Mouse (Mus musculus): ENCODE measurements around the gene Mrpl16. TPM values are rescaled to one million over a fixed set of nuclear protein-coding genes. Genes with fewer than 3 reads are reported as not detected.

The Mrpl16 gene
- polyA plus RNA-seq, 1 experiment from 2014 or later: 56.0 TPM

GRCm38 (mm10) chr19:11765059-11765458 is 5.1 kb upstream of the Mrpl16 start:
- Histone ChIP-seq H3K27ac (replicated peaks; ENCODE audit: low read depth, low read length) (no peak overlapping the region), H3K4me3 (replicated peaks; ENCODE audit: low read depth, low read length) (no peak overlapping the region), H3K9me3 (ENCODE audit: control insufficient read depth, low read length) (no peaks in the 10 kb centered on the region), H3K27me3 (ENCODE audit: control insufficient read depth, insufficient read depth, low read length) (no peaks in the 10 kb centered on the region), H3K36me3 (ENCODE audit: control insufficient read depth, insufficient read depth, low read length) (no peaks in the 10 kb centered on the region), H3K9ac (replicated peaks; ENCODE audit: low read length) (no peak overlapping the region), H3K4me1 (ENCODE audit: control insufficient read depth, insufficient read depth, low read length) (no peaks in the 10 kb centered on the region), H3K4me2 (ENCODE audit: low read length) (no peak overlapping the region)
- no peak for ATAC-seq (ENCODE audit: low FRiP score, low TSS enrichment)
- no peak for DNase-seq
- 83% methylated on average over 3 of the region's 3 CpGs for WGBS

- WGBS: 69% methylated on average over 4 of the region's 4 CpGs
- no peaks in the 10 kb centered on the region for H3K36me3 ChIP-seq (ENCODE audit: control insufficient read depth, insufficient read depth, low read length)
- ATAC-seq (ENCODE audit: low FRiP score, low TSS enrichment): no peak
- no peak overlapping the region for H3K9ac ChIP-seq (replicated peaks; ENCODE audit: low read length)
- no peak for DNase-seq
- H3K9me3 ChIP-seq (ENCODE audit: control insufficient read depth, low read length): no peaks in the 10 kb centered on the region
- H3K27ac ChIP-seq (replicated peaks; ENCODE audit: low read depth, low read length): no peak overlapping the region
- H3K4me2 ChIP-seq (ENCODE audit: low read length): no peak overlapping the region
- H3K27me3 ChIP-seq (ENCODE audit: control insufficient read depth, insufficient read depth, low read length): no peaks in the 10 kb centered on the region
- H3K4me1 ChIP-seq (ENCODE audit: control insufficient read depth, insufficient read depth, low read length): peaks cover 8% of the 10 kb centered on the region
- H3K4me3 ChIP-seq (replicated peaks; ENCODE audit: low read depth, low read length): no peak overlapping the region
These were observed 3.8 kb upstream of the Mrpl16 start for GRCm38 (mm10) chr19:11766413-11766812.

GRCm38 (mm10) chr19:11768163-11768562 is 2.0 kb upstream of the Mrpl16 start:
- peaks cover 8% of the 10 kb centered on the region for H3K4me1 ChIP-seq (ENCODE audit: control insufficient read depth, insufficient read depth, low read length)
- no peaks in the 10 kb centered on the region for H3K27me3 ChIP-seq (ENCODE audit: control insufficient read depth, insufficient read depth, low read length)
- no peaks in the 10 kb centered on the region for H3K9me3 ChIP-seq (ENCODE audit: control insufficient read depth, low read length)
- no peak overlapping the region for H3K27ac ChIP-seq (replicated peaks; ENCODE audit: low read depth, low read length)
- peaks cover 6% of the 10 kb centered on the region for H3K36me3 ChIP-seq (ENCODE audit: control insufficient read depth, insufficient read depth, low read length)
- no peak for ATAC-seq (ENCODE audit: low FRiP score, low TSS enrichment)
- DNase-seq: peak; percentile 79
- no peak overlapping the region for H3K4me3 ChIP-seq (replicated peaks; ENCODE audit: low read depth, low read length)
- WGBS: 12% methylated on average over 3 of the region's 3 CpGs
- H3K4me2 ChIP-seq (ENCODE audit: low read length): no peak overlapping the region
- H3K9ac ChIP-seq (replicated peaks; ENCODE audit: low read length): no peak overlapping the region

- Histone ChIP-seq H3K9me3 (ENCODE audit: control insufficient read depth, low read length) (no peaks in the 10 kb centered on the region), H3K27ac (replicated peaks; ENCODE audit: low read depth, low read length) (no peak overlapping the region), H3K27me3 (ENCODE audit: control insufficient read depth, insufficient read depth, low read length) (no peaks in the 10 kb centered on the region), H3K4me3 (replicated peaks; ENCODE audit: low read depth, low read length) (peak overlapping the region; percentile 54; the same call in 1 of the 2 replicates), H3K36me3 (ENCODE audit: control insufficient read depth, insufficient read depth, low read length) (peaks cover 17% of the 10 kb centered on the region), H3K4me1 (ENCODE audit: control insufficient read depth, insufficient read depth, low read length) (peaks cover 8% of the 10 kb centered on the region), H3K4me2 (ENCODE audit: low read length) (peak overlapping the region; percentile 69), H3K9ac (replicated peaks; ENCODE audit: low read length) (no peak overlapping the region)
- 89% methylated on average over 5 of the region's 5 CpGs for WGBS
- ATAC-seq (ENCODE audit: low FRiP score, low TSS enrichment) (peak; percentile 53; the same call in 1 of the 2 replicates), DNase-seq (no peak)
These were observed 802 bp upstream of the Mrpl16 start for GRCm38 (mm10) chr19:11769257-11769920.

- Histone ChIP-seq H3K4me3 (replicated peaks; ENCODE audit: low read depth, low read length) (no peak overlapping the region), H3K27me3 (ENCODE audit: control insufficient read depth, insufficient read depth, low read length) (no peaks in the 10 kb centered on the region), H3K27ac (replicated peaks; ENCODE audit: low read depth, low read length) (no peak overlapping the region), H3K9me3 (ENCODE audit: control insufficient read depth, low read length) (no peaks in the 10 kb centered on the region), H3K4me1 (ENCODE audit: control insufficient read depth, insufficient read depth, low read length) (no peaks in the 10 kb centered on the region), H3K36me3 (ENCODE audit: control insufficient read depth, insufficient read depth, low read length) (peaks cover 44% of the 10 kb centered on the region), H3K9ac (replicated peaks; ENCODE audit: low read length) (no peak overlapping the region), H3K4me2 (ENCODE audit: low read length) (no peak overlapping the region)
- peak; percentile 87 for DNase-seq
- no peak; the same call in 1 of the 2 replicates for ATAC-seq (ENCODE audit: low FRiP score, low TSS enrichment)
- 57% methylated on average over 7 of the region's 7 CpGs for WGBS
These were observed 7.1 kb downstream of the Mrpl16 start for GRCm38 (mm10) chr19:11777191-11777865.

- Histone ChIP-seq H3K27me3 (ENCODE audit: control insufficient read depth, insufficient read depth, low read length) (no peaks in the 10 kb centered on the region), H3K9me3 (ENCODE audit: control insufficient read depth, low read length) (no peaks in the 10 kb centered on the region), H3K4me1 (ENCODE audit: control insufficient read depth, insufficient read depth, low read length) (no peaks in the 10 kb centered on the region), H3K27ac (replicated peaks; ENCODE audit: low read depth, low read length) (no peak overlapping the region), H3K9ac (replicated peaks; ENCODE audit: low read length) (no peak overlapping the region), H3K4me3 (replicated peaks; ENCODE audit: low read depth, low read length) (no peak overlapping the region), H3K36me3 (ENCODE audit: control insufficient read depth, insufficient read depth, low read length) (peaks cover 12% of the 10 kb centered on the region), H3K4me2 (ENCODE audit: low read length) (no peak overlapping the region)
- ATAC-seq (ENCODE audit: low FRiP score, low TSS enrichment): no peak
- no peak for DNase-seq
- 94% methylated on average over 14 of the region's 14 CpGs for WGBS
These were observed 15.4 kb downstream of the Mrpl16 start for GRCm38 (mm10) chr19:11785409-11786154.

GRCm38 (mm10) chr19:11787826-11788225 is 17.6 kb downstream of the Mrpl16 start:
- Histone ChIP-seq H3K27ac (replicated peaks; ENCODE audit: low read depth, low read length) (no peak overlapping the region), H3K4me2 (ENCODE audit: low read length) (no peak overlapping the region), H3K27me3 (ENCODE audit: control insufficient read depth, insufficient read depth, low read length) (no peaks in the 10 kb centered on the region), H3K36me3 (ENCODE audit: control insufficient read depth, insufficient read depth, low read length) (peaks cover 12% of the 10 kb centered on the region), H3K4me3 (replicated peaks; ENCODE audit: low read depth, low read length) (no peak overlapping the region), H3K4me1 (ENCODE audit: control insufficient read depth, insufficient read depth, low read length) (no peaks in the 10 kb centered on the region), H3K9ac (replicated peaks; ENCODE audit: low read length) (no peak overlapping the region), H3K9me3 (ENCODE audit: control insufficient read depth, low read length) (no peaks in the 10 kb centered on the region)
- ATAC-seq (ENCODE audit: low FRiP score, low TSS enrichment) (no peak), DNase-seq (no peak)
- WGBS: 93% methylated on average over 6 of the region's 6 CpGs

GRCm38 (mm10) chr19:11788876-11789275 is 18.7 kb downstream of the Mrpl16 start:
- DNase-seq: no peak
- Histone ChIP-seq H3K36me3 (ENCODE audit: control insufficient read depth, insufficient read depth, low read length) (peaks cover 12% of the 10 kb centered on the region), H3K4me1 (ENCODE audit: control insufficient read depth, insufficient read depth, low read length) (no peaks in the 10 kb centered on the region), H3K4me3 (replicated peaks; ENCODE audit: low read depth, low read length) (no peak overlapping the region), H3K4me2 (ENCODE audit: low read length) (no peak overlapping the region), H3K9me3 (ENCODE audit: control insufficient read depth, low read length) (no peaks in the 10 kb centered on the region), H3K9ac (replicated peaks; ENCODE audit: low read length) (no peak overlapping the region), H3K27me3 (ENCODE audit: control insufficient read depth, insufficient read depth, low read length) (no peaks in the 10 kb centered on the region), H3K27ac (replicated peaks; ENCODE audit: low read depth, low read length) (no peak overlapping the region)
- ATAC-seq (ENCODE audit: low FRiP score, low TSS enrichment): no peak
- 93% methylated on average over 6 of the region's 6 CpGs for WGBS

Data from midbrain, embryonic 14.5 days (tissue).